Mouse (Mus musculus) olfactory bulb, adult 2 months (tissue): ENCODE measurements around the gene Prkacb. TPM values are rescaled to one million over a fixed set of nuclear protein-coding genes. Genes with fewer than 3 reads are reported as not detected.
A peak's percentile ranks its signal among the peaks of the same experiment; 100 is the strongest.

Experiments
- H3K27ac ChIP-seq: fragments of 200-500 bp; 2 replicates; pipeline ENCODE4 v1.5.1; 2012; ENCODE audit warnings: low read depth, low read length; ENCODE audit not compliant: insufficient read depth
- H3K4me1 ChIP-seq: fragments of 200-500 bp; 2 replicates; pipeline ENCODE4 v1.6.1; 2012; ENCODE audit warnings: low read length; ENCODE audit not compliant: control insufficient read depth, insufficient read depth
- H3K4me3 ChIP-seq: fragments of 200-500 bp; 2 replicates; pipeline ENCODE4 v1.5.1; 2012; ENCODE audit warnings: mild to moderate bottlenecking, low read depth, low read length, moderate library complexity; ENCODE audit not compliant: insufficient read depth
- CTCF ChIP-seq: fragments of 200-500 bp; IDR thresholded peaks from 2 replicates; pipeline ENCODE4 v1.5.1; 2012; ENCODE audit warnings: low read depth, mild to moderate bottlenecking, low read length, moderate library complexity; ENCODE audit not compliant: insufficient read depth
- POLR2A ChIP-seq: fragments of 200-500 bp; IDR thresholded peaks from 2 replicates; pipeline ENCODE4 v1.6.1; 2012; ENCODE audit warnings: mild to moderate bottlenecking, low read depth, low read length, moderate library complexity; ENCODE audit not compliant: insufficient read depth
- WGBS: fragments of 180-500 bp; shearing (Covaris S2); methylation state at CpG from one replicate; pipeline ENCODE4 v1.1.7; 2018; 5-methylcytosine and 5-hydroxymethylcytosine counted together
- polyA plus RNA-seq: library from polyadenylated mRNA; stranded (reverse); fragments of >200 nt; gene quantifications from 2 replicates; pipeline ENCODE4 v1.2.4, GENCODE M21; 2012; ENCODE audit warnings: low replicate concordance; ENCODE audit not compliant: missing spikeins, insufficient read depth, insufficient read length

Gene Prkacb
- polyA plus RNA-seq, 1 experiment = 239 TPM

- H3K4me1 ChIP-seq = peaks cover 4% of the 10 kb centered on the region
- no peak overlapping the region for H3K4me3 ChIP-seq
- WGBS = 72% methylated on average over 4 of the region's 4 CpGs
- H3K27ac ChIP-seq = no peak overlapping the region
- no peak for TF ChIP-seq POLR2A
- TF ChIP-seq CTCF = no peak
Measured at GRCm38 (mm10) chr3:146687121-146687725, 125.6 kb downstream of the Prkacb start.

GRCm38 (mm10) chr3:146686428-146686827 lies 126.4 kb downstream of the Prkacb start:
- WGBS = 89% methylated on average over 8 of the region's 8 CpGs
- Histone ChIP-seq H3K4me1 (peaks cover 4% of the 10 kb centered on the region), H3K4me3 (no peak overlapping the region), H3K27ac (no peak overlapping the region)
- TF ChIP-seq POLR2A = no peak
- TF ChIP-seq CTCF = no peak

- WGBS = 3% methylated on average over 50 of the region's 50 CpGs
- Histone ChIP-seq H3K4me1 (peaks cover 4% of the 10 kb centered on the region), H3K27ac (no peak within 1 kb of the TSS)
Measured at GRCm38 (mm10) chr3:146684811-146685675, 127.7 kb downstream of the Prkacb start, which contains the start of gene Samd13. TSS of gene Samd13 (minus strand) at chr3:146685592.

DNA sequence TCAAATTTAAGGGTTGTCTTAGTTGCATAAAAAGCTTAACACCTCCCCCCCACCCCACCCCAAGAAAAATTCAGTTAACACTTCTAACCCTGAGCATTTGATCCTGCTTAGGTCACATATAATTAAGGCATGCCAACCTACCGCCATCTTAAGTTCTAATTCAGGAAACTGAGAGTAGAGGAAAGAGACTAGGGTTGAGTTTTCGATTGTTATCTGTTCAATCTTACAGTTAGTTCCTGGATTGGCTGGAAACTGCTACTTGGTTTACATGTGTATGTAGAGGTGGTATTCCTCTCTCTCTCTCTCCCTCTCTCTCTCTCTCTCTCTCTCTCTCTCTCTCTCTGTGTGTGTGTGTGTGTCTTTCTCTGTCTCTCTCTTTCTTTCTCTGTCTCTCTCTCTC lies 129.7 kb downstream of the Prkacb start:
- WGBS = 64% methylated on average over 2 of the region's 2 CpGs
- TF ChIP-seq POLR2A (no peak), CTCF (no peak)
- H3K27ac ChIP-seq = no peak overlapping the region
- peaks cover 4% of the 10 kb centered on the region for H3K4me1 ChIP-seq
- no peak overlapping the region for H3K4me3 ChIP-seq

More at GRCm38 (mm10) chr3:146684811-146685675, 127.7 kb downstream of the Prkacb start, which contains the start of gene Samd13:
- TF ChIP-seq POLR2A = no peak
- peak within 1 kb of the TSS; percentile 47 for H3K4me3 ChIP-seq

GRCm38 (mm10) chr3:146682140-146682651 lies 130.6 kb downstream of the Prkacb start:
- TF ChIP-seq POLR2A (no peak), CTCF (no peak)
- Histone ChIP-seq H3K27ac (peak overlapping the region; percentile 27; the same call in 1 of the 2 replicates), H3K4me1 (peaks cover 4% of the 10 kb centered on the region), H3K4me3 (peak overlapping the region; percentile 27)
- 5% methylated on average over 13 of the region's 13 CpGs for whole genome bisulfite sequencing

GRCm38 (mm10) chr3:146681696-146682095 lies 131.1 kb downstream of the Prkacb start:
- Histone ChIP-seq H3K27ac (no peak overlapping the region), H3K4me3 (peak overlapping the region; percentile 14; the same call in 1 of the 2 replicates), H3K4me1 (peaks cover 4% of the 10 kb centered on the region)
- TF ChIP-seq POLR2A = no peak
- 15% methylated on average over 8 of the region's 8 CpGs for WGBS

GRCm38 (mm10) chr3:146680625-146681024 lies 132.2 kb downstream of the Prkacb start:
- WGBS = 84% methylated on average over 13 of the region's 13 CpGs
- peaks cover 4% of the 10 kb centered on the region for H3K4me1 ChIP-seq
- H3K27ac ChIP-seq = no peak overlapping the region
- TF ChIP-seq CTCF = no peak
- no peak for TF ChIP-seq POLR2A
- H3K4me3 ChIP-seq = no peak overlapping the region

GRCm38 (mm10) chr3:146679646-146680045 lies 133.1 kb downstream of the Prkacb start:
- TF ChIP-seq CTCF = no peak
- no peak for TF ChIP-seq POLR2A
- Histone ChIP-seq H3K4me3 (no peak overlapping the region), H3K4me1 (no peaks in the 10 kb centered on the region), H3K27ac (no peak overlapping the region)
- 95% methylated on average over 16 of the region's 16 CpGs for WGBS

Other genes with a start within 250 kb of the Prkacb start
- gene Uox, start 242.6 kb downstream of the Prkacb start, polyA plus RNA-seq = not detected in 2 replicates
- gene Dnase2b, start 197.4 kb downstream of the Prkacb start, polyA plus RNA-seq = not detected in 2 replicates
- gene 4930503B20Rik, start 161.7 kb downstream of the Prkacb start, polyA plus RNA-seq = not detected in 2 replicates
- not detected in 2 replicates for gene Samd13, start 127.4 kb downstream of the Prkacb start, polyA plus RNA-seq
- 142 TPM in 1 of 2 replicates, not detected in the other for gene Ttll7, start 39.4 kb upstream of the Prkacb start, polyA plus RNA-seq